Mouse (Mus musculus) B cell, adult 2 months (primary cell): Measurements from ENCODE around the gene Olfr881.

Source experiments
- DNase-seq, 2 experiments: peaks; one replicate each; pipeline ENCODE4 v3.0.0; 2022

Olfr881 gene

DNA sequence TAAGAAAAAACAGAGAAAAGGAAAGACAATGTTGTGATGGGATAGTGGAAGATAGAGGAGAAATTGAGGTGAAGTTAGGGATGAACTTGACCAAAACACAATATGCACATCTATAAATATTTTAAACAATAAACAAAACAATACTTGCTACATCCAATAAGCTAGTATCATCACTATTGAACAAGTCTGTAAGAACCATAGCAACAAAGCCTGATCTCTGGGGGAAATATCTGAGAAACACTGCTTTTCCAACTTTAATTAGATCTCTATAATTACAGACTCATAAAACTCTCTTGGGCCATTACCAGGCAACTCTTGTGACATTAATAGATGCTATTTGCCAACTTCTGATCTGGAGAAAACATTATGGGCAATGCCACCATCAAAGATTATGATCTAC, at the start of gene Olfr881:
Gene Olfr881 (plus strand): TSS at position 301 of the 400 bp plus-strand sequence.
- no peak for DNase-seq

DNA sequence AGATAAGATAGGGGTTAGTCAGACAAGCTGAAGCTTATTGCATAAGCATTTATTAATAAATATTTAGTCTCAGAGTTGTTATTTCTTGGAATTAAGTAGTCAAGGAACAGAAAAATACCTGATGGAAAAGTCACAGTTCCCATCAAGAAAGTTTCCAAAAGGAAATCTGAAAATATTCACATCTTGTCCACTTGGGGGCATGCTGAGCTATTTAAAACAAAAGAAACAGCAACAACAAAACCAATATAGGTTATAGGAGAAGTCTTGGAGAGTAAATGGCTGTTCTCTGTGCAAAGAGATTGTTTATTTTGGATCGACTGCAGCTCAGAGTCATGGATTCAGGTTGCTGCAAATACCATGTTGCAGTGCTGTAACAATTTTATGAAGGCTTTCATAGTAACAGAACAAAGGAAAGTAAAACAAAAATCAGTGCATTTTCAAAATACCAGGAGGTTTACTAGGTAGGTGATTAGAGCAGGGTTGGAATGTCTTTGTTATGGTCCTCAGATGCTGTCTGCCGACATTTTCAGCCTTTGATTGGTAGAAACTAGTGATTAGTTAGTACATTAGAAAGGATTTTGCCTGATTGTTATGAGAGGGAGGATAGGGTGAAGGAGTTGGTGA, 7.1 kb downstream of the Olfr881 start:
- DNase-seq = no peak

DNA sequence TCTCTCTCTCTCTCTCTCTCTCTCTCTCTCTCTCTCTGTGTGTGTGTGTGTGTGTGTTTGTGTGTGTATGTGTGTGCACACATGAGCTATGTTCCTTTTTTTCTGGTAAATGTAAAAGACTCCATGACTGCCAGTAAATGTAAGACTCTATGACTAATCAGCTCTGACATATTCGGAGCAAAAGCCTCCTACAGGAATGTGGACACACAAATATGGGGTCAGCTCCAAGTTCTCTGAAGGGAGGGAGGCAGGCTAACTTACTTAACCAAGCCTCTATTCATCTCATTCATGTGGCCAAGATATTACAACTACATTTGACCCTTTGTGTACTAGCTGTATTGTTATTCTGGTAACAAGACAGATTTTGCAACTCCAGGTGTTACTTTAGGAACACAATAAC, 8.4 kb downstream of the Olfr881 start:
- DNase-seq = no peak

DNA sequence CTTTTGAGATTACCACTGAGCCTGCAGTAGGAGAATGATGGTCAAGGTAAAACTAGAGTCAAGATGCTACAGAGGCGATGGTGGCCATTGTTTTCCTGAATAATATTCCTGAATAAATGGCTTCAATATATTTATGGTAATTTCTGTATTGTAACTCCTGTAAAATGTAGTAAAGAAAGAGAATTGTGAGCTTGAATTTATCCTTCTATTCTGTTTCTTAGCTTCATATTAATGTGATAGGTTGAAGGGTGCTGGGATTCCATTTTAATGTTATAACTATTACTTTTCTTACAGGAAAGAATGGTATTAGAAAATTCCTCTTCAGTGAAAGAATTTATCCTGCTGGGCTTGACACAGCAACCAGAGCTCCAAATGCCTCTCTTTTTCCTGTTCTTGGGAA, 33.9 kb downstream of the Olfr881 start, which contains the start of gene Olfr883:
Gene Olfr883 (plus strand): TSS at position 301 of the 400 bp plus-strand sequence.
- DNase-seq = no peak
